Mouse (Mus musculus) neutrophil, adult 5-6 weeks (primary cell): ENCODE results near the gene Tuba1c. TPM values are rescaled to one million over a fixed set of nuclear protein-coding genes. Genes with fewer than 3 reads are reported as not detected.
"Not testable (repeated sequence)": the region's sequence is repeated elsewhere in the genome, so short reads cannot be mapped to it uniquely, and the experiment has no call there.

Experiments used
- ATAC-seq: fragments of 151-379, 151-347 bp; 2 replicates; pipeline ENCODE4 v1.8.0; 2017; ENCODE audit warnings: mild to moderate bottlenecking, moderate TSS enrichment; ENCODE audit not compliant: insufficient number of reproducible peaks, poor library complexity, low FRiP score, severe bottlenecking; ENCODE audit errors: extremely low read depth
- total RNA-seq: library from RNA; stranded (forward); fragments of 200-1000 nt; gene quantifications from 2 replicates; pipeline ENCODE4 v1.2.3, GENCODE M21; 2017

Tuba1c gene
- total RNA-seq, 1 experiment from 2014 or later, result 42.7 TPM

DNA sequence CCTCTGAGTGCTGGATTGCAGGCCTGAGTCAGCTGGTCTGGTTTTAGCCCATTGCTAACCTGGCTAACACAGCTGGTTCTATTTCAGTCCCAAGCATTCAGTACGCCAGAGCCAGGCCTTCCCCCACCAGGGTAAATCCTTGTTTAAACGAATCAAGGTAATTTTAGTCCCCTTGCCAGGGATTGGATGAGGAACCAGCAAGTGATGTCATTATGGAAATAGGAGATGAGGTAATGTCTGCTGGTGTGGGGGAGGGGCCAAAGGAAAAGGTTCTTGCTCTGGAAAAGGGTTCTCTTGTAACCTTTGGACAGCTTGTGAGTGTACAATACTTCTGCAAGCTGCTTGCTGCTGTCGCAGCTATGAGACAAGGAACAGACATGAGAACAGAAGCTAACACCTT lies 15.2 kb downstream of the Tuba1c start:
- ATAC-seq, result no peak

DNA sequence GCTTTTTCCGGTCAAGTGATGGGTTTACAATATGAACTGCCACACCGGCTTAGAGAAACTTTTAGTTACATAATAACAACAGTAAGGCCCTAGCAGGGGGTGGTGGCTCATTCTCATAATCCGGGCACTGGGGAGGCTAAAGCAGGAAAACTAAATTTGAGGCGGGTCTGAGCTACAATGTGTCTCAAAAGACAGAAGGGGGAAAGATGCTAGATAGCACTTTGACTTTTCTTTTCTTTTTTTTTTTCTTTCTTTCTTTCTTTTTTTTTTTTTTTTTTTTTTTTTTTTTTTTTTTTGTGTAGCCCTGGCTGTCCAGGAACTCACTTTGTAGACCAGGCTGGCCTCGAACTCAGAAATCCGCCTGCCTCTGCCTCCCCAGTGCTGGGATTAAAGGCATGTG lies 16.0 kb downstream of the Tuba1c start:
- not testable (repeated sequence) for ATAC-seq

DNA sequence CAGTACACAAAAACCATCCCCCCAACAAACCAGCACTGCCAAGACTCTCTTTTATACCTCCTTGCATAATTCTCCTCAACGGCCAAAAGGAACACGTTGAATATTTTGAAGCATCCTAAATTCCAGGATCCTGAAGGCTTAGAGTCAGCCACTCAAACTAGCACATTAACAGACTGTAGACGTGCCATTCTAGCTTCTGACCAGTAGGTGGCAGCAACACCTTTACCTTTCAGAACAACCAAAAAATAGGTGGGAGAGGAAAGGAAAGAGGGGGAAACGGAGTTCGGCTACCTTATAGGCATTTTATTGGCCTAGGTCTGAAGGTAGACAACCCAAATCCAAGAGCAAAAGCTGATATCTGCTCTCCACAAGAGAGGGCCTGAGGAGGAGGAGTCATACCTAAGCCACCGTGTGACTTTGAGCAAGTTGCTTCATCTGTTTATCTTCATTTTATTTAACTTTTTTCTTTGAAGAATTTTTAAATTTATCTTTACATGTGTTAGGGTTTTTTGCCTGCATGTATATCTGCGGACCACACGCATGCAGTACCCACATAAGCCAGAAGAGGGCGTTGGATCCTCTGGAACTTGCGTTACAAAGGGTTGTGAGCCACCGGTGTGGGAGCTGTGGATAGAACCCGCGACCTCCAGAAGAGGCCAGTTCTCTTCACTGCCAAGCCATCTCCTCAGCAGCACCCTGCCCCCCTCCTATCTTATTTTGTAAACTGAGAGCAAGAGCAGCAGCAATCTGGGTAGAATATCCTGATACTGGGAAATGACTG lies 20.0 kb downstream of the Tuba1c start:
- ATAC-seq, result peak; percentile 56

DNA sequence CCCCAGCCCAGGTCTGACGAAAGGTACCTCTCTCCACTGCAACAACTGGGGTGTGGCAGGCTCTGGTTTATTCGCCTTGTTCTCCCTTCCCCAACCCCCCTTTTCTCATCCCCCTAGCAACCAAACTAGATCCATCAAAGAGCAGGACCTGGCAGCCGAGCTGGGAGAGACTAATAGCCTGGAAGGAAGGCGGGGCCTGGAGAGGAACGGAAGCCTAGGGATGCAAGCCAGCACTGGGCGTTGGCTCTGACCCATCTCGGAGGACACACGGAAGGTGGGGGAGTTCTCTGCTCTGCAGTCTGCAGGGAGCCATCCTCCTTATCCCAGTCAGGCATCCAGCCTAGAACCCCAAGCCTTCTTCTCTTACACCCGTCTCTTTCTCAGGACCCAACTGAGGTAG lies 23.7 kb downstream of the Tuba1c start:
- ATAC-seq, result no peak

DNA sequence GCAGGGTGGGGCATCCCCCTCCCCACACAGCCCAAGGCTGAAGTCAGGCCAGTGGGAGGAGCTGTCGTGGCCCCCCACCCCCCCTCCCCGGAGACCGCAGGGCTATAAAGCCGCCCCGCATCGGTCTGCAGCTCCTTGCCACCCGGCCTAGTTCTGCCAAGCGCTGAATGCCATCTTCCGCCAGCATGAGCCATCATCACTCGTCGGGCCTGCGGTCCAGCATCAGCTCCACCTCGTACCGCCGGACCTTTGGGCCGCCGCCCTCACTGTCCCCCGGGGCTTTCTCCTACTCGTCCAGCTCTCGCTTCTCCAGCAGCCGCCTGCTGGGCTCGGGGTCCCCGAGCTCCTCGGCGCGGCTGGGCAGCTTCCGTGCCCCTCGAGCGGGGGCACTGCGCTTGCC lies 25.3 kb downstream of the Tuba1c start, which contains the start of gene Prph:
Gene Prph (plus strand): TSS at position 135 of the 400 bp plus-strand sequence.
- no peak for ATAC-seq

DNA sequence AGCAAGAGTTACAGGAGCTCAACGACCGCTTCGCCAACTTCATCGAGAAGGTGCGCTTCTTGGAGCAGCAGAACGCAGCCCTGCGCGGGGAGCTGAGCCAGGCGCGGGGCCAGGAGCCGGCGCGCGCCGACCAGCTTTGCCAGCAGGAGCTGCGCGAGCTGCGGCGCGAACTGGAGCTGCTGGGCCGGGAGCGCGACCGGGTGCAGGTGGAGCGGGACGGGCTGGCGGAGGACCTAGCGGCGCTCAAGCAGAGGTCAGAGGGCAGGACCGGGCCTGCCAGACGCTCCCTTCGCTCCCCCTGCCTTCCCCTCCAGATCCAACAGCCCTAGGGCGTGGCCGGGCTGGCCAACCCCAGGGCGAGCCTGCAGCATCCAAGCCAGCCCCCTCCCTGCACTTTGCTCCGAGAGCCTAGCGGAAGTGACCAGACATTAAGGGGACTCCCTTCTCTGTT lies 25.8 kb downstream of the Tuba1c start:
- ATAC-seq, result no peak

DNA sequence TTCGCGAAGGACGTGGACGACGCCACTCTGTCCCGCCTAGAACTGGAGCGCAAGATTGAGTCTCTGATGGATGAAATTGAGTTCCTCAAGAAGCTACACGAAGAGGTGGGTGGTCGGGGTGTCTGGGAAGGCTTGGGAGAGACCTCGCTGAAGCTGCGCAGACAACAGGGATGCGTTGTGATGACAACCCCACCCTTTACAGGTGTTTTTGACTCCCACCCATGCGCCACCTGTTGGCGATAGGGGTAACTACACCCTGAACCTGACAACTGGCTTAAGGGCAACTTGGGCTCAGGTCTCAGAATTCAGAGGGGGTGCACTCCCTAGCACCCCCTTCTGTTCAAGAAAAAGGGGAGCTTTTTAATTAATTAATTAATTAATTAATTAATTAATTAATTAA lies 26.6 kb downstream of the Tuba1c start:
- peak; percentile 42; the same call in 1 of the 2 replicates for ATAC-seq

DNA sequence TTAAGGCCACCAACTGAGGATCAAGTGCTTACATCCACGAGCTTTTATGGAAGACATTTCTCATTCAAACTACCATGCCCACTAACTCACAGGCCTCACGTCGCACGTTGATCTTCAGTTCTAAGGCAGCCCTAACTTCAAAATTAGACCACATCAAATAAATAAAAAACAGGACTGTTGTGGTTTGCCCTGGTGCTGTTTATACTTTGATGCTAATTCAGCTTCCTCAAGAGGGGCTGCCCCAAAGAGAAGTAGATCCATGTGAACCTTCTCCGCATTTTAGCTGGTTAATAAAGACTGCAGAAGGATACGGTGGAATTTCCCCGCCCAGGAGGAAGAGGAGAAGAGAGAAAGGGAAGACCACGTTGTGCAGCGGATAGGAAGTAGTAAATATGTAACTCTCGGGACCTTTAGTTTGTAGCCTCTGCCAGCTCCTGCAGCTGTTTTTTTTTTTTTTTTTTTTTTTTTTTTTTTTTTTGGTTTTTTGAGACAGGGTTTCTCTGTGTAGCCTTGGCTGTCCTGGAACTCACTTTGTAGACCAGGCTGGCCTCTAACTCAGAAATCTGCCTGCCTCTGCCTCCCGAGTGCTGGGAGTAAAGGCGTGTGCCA lies 36.0 kb downstream of the Tuba1c start:
- ATAC-seq, result no peak

DNA sequence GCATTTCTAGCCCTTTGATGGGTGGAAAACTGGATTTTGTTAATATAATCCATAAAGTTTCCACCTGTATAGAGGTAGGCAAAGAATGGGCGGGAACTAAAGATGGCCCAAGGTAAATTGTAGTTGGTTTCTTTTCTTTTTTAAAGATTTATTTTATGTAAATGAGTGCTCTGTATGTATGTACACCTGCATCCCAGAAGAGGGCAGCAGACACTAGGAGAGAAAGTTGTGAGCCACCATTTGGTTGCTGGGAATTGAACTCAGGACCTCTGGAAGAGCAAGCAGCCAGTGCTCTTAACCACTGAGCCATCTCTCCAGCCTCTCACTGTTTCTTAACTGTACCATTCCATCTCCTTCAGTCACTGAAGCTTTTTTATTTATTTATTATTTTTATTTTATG lies 42.3 kb downstream of the Tuba1c start:
- ATAC-seq, result no peak

DNA sequence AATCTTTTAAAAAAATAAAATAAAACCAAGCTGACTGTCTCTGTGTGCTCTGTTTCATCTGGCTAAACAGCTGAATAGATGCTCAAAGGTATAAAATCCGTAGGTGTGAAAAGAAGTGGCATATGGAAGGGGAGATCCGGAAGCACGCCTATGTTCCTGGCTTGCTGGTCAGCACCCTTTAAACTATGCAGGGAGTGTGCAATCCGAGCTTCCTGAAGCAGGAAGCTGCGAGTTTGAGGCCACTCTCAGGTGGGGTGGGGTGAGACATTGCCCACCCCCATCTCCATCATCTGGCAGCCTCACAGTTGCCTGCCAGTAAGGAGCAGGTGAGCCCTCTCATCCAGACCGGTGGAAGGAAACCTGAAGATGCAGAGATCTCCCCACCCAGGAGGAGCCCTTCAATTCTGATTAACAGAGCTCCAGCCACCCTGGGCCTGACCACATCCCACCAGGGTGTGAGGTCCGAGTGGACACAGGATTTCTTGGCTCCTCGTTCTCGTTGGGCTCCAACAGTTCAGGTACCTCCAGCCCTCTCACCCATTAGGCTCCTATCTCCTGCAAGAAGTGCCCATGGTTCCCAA lies 44.4 kb downstream of the Tuba1c start, which contains the start of gene Troap:
Gene Troap (plus strand): TSS at position 557 of the 581 bp plus-strand sequence.
- ATAC-seq, result no peak

DNA sequence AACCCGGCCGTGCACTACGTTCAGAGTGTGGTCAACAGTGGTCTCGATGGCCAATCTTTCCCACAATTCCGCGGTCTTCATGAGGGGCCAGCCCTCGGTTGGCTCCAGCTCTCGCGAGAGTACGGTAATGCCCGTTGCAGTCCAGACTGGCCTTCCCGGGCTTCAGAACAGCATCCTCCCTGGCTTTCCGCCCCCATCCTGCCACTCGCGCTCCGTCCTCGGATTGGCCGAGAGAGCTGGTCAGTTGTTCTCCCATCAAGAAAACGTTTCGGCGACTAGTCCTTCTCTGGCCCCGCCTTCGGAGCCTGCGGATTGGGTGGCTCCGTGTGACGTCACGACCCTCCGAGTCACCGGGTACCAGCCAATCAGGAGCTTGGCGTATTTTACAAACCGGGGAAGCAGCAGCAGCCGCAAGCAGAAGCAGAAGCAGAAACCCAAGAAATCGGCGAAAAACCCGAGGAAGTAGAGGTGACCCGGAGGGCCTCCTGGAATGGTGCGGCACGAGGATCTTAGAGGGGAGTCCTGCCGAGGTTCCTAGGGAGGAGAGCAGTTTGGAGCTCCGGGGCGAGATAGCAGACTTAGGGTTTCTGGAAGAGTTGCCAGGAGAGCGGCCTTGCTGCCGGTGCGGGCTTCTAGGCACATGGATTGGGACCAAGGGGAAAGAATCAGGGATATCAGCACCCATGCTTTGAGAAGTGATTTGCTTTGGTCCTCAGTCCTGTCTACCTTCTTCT lies 45.1 kb downstream of the Tuba1c start:
- peak; percentile 96 for ATAC-seq

DNA sequence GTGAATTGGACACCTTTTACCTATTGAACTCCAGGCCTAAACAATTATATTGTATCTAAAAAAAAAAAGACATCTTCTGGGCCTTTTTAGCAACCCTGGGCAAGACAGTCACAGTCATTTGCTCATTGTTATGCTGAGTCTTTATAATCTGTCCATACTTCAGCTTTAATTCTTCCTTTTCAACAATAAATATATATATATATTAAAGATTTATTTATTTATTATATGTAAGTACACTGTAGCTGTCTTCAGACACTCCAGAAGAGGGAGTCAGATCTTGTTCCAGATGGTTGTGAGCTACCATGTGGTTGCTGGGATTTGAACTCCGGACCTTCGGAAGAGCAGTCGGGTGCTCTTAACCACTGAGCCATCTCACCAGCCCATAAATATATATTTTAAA lies 46.3 kb downstream of the Tuba1c start:
- ATAC-seq, result not testable (repeated sequence)

DNA sequence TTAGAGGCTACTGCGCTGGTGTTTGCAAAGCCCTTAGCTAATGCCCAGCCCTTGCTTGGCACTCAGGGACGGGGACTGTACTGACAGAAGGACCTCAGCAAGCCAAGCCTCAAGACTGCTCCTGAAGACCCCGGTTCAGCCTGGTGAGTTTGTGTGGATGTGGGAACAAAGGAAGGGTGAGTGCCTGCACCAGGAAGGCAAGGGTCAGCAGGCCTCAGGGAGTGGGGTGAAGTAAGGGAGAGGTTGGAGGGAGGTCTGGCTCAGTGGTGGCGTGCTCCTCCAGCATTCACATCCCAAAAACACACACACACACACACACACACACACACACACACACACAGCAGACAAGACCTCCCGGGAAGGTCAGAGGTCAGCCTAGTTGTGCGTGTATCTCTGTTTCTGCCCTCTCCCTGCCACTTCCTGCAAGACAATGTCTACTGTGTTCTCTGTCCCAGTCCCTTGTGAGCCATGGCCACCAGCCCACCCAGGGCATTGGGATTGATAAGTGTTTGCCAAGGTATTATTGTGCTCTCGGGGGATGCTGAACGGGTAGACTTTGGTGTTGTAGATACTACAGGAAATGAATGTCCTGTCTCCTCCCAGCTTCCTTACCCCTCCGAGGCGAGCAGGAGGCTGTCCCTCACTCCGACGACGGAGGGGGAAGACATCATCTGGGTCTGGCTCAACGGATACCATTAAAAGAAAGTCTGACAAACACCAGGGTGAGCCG lies 48.7 kb downstream of the Tuba1c start:
- no peak for ATAC-seq

DNA sequence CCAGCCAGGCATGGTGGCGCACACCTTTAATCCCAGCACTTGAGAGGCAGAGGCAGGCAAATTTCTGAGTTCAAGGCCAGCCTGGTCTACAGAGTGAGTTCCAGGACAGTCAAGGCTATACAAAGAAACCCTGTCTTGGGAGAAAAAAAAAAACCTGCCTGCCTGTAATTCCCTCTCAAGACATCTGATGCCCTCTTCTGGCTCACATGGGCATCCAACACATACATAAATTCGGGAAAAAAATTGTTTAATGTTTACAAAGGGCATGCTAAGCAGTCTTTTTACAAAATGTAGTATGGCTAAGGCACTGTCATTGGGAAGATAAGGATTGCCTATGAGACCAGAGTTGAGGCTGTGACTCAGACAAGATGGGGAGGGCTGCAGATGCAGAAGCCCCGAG lies 50.1 kb downstream of the Tuba1c start:
- no peak for ATAC-seq

DNA sequence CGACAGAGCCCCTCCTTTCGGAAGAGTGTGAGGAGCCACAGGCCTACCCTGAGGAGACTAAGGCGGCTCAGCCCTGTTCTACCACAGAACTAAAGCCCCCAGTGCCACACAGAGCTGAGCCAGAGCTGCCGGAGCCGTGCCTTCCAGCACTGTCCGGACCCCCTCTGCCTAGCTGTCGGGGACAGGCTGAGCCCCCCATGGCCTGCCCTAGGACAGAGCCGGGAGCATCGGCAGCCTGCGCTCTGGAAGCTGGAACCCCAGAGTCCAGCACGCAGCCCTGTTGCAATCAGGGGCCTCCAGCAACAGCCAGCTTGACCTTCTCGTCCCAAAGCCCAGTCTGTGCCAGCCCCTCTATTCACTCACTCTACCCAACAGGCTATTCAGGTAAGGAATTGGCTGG lies 52.6 kb downstream of the Tuba1c start:
- ATAC-seq, result no peak

DNA sequence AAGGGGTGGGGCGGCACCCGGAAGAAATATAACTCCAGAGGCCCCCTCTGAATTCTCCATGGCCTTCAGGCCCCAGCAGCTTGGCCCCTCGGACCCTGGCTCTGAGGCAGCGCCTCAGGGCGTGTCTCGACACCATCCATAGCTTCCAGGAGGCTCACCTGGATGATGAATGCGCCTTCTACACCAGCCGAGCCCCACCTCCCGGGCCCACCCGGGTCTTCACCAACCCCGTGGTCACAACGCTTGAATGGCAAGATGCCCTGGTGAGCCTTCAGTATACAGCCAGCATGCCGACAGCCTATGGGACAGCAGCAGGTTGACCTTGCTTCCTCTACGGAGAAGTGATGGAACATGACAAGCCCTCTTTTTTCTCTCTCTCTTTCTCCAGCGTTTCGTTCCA lies 53.1 kb downstream of the Tuba1c start:
- no peak for ATAC-seq

DNA sequence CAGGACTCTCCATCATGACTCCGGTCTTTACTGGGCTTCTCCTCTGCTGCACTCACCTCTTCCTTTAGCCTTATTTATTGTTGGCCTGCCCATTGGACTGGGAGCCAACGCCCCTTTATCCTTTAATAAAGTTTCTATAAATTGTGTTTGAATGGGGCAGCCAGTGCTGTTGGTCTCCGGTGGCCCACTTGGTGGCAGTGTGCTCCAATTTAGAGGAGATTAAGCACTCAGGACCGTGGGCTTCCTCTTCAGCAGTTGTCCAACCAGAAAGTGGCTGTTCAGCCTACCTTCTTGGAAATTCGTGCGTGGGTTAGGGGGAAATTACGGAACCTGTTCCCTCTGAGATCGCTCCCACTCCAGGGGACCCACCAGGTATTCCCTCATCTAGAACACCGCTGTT lies 53.6 kb downstream of the Tuba1c start:
- ATAC-seq, result no peak

DNA sequence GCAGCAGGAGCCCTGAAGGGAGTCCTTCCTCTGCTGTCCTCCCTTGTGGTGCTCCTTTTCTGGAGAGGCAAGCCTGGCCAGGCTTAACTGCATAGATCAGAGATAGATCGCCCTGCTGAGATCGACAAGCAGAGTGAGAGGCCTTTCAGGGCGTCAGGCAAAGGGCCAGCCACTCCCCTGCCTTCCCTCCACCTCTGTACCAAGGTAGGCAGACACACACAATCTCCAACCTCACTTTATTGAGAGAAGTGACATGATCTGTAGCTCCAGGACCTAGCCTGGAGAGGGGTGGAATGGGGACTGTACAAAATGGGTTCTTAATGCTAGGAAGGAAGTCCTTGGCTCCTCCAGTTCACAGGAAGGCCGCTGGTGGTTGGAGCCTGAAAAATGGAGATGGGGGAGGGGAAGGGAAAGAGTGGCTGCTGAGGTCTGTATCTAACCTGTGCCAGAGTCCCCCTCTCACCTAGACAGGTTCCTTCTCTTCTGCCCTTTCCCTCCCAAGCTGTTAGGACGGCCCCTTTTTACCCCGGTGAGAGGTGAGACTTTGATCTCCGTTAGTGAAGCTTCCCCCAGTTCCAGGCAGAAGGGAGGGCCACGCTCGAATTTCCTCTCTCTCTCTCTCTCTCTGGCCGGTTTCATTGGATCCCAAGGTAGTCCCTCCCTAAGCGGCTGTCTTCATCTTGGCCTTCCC lies 54.3 kb downstream of the Tuba1c start:
- ATAC-seq, result no peak
